Mouse (Mus musculus) liver, adult 2 months (tissue): ENCODE data around the gene Mip. TPM values are rescaled to one million over a fixed set of nuclear protein-coding genes. Genes with fewer than 3 reads are reported as not detected.
A peak's percentile ranks its signal among the peaks of the same experiment; 100 is the strongest.

Source experiments
- DNase-seq: peaks from one replicate; pipeline ENCODE4 v3.0.0-alpha.2; 2011; ENCODE audit warnings: low read depth, low spot score; ENCODE audit errors: extremely low read depth
- H3K27ac ChIP-seq: fragments of 200-500 bp; replicated peaks from 2 replicates; pipeline ENCODE4 v1.5.1; 2012; ENCODE audit warnings: low read depth, mild to moderate bottlenecking, control low read depth, inconsistent platforms, low read length; ENCODE audit not compliant: insufficient read depth
- H3K27me3 ChIP-seq: fragments of 200-500 bp; 2 replicates; pipeline ENCODE4 v1.6.1; 2012; ENCODE audit warnings: mild to moderate bottlenecking, moderate library complexity, low read length, inconsistent platforms; ENCODE audit not compliant: control insufficient read depth, insufficient read depth
- H3K36me3 ChIP-seq: fragments of 200-500 bp; 2 replicates; pipeline ENCODE4 v1.6.1; 2012; ENCODE audit warnings: low read length, inconsistent platforms; ENCODE audit not compliant: control insufficient read depth, insufficient read depth
- H3K4me1 ChIP-seq: fragments of 200-500 bp; 2 replicates; pipeline ENCODE4 v1.6.1; 2011; ENCODE audit warnings: low read length; ENCODE audit not compliant: control insufficient read depth, insufficient read depth
- H3K4me3 ChIP-seq: fragments of 200-500 bp; 2 replicates; pipeline ENCODE4 v1.5.1; 2011; ENCODE audit warnings: low read depth, mild to moderate bottlenecking, control low read depth, low read length, moderate library complexity; ENCODE audit not compliant: insufficient read depth
- H3K79me2 ChIP-seq: fragments of 200-500 bp; 2 replicates; pipeline ENCODE4 v1.6.1; 2012; ENCODE audit warnings: inconsistent platforms, mild to moderate bottlenecking, low read length, moderate library complexity; ENCODE audit not compliant: control insufficient read depth, insufficient read depth
- H3K9ac ChIP-seq: fragments of 200-500 bp; 2 replicates; pipeline ENCODE4 v1.6.1; 2012; ENCODE audit warnings: low read depth, mild to moderate bottlenecking, control low read depth, inconsistent platforms, low read length
- CTCF ChIP-seq: fragments of 200-500 bp; IDR thresholded peaks from 2 replicates; pipeline ENCODE4 v1.5.1; 2011; ENCODE audit warnings: low read depth, low read length, control low read depth
- POLR2A ChIP-seq: fragments of 200-500 bp; IDR thresholded peaks from 2 replicates; pipeline ENCODE4 v1.6.1; 2011; ENCODE audit warnings: low read length, control low read depth; ENCODE audit not compliant: insufficient read depth; ENCODE audit errors: extremely low read depth
- WGBS: fragments of 180-500 bp; shearing (Covaris S2); methylation state at CpG from one replicate; pipeline ENCODE4 v1.1.7; 2018; 5-methylcytosine and 5-hydroxymethylcytosine counted together
- polyA plus RNA-seq: library from polyadenylated mRNA; depleted of rRNA; stranded (reverse); fragments of >200 nt; gene quantifications from 2 replicates; pipeline ENCODE4 v1.2.3, GENCODE M21; 2012
- total RNA-seq: library from RNA; depleted of rRNA; stranded (reverse); fragments of >200 nt; gene quantifications from 2 replicates; pipeline ENCODE4 v1.2.3, GENCODE M21; 2014

Gene Mip
- total and polyA plus RNA-seq, 2 experiments = not detected

- H3K36me3 ChIP-seq = no peaks in the 10 kb centered on the region
- H3K9ac ChIP-seq = peak within 1 kb of the TSS; percentile 93
- peaks cover 4% of the 10 kb centered on the region for H3K4me1 ChIP-seq
- DNase-seq = peak; percentile 92
- WGBS = under 1% methylated on average over 46 of the region's 46 CpGs
- peak within 1 kb of the TSS; percentile 88 for H3K27ac ChIP-seq
- peak within 1 kb of the TSS; percentile 88 for H3K4me3 ChIP-seq
- peaks cover 5% of the 10 kb centered on the region; the same call in 1 of the 2 replicates for H3K79me2 ChIP-seq
- H3K27me3 ChIP-seq = no peaks in the 10 kb centered on the region
- TF ChIP-seq CTCF (no peak), POLR2A (peak; percentile 80; the same call in 1 of the 2 replicates)
Observed at GRCm38 (mm10) chr10:128194024-128194550, 31.6 kb upstream of the Mip start, which contains the start of gene Gls2. Gene Gls2 (plus strand): TSS chr10:128194457.

GRCm38 (mm10) chr10:128194551-128195461 is 30.8 kb upstream of the Mip start:
- peak; percentile 55 for TF ChIP-seq POLR2A
- no peak for TF ChIP-seq CTCF
- Histone ChIP-seq H3K4me1 (peaks cover 6% of the 10 kb centered on the region), H3K79me2 (peaks cover 5% of the 10 kb centered on the region; the same call in 1 of the 2 replicates), H3K27me3 (no peaks in the 10 kb centered on the region), H3K9ac (peak overlapping the region; percentile 93), H3K36me3 (no peaks in the 10 kb centered on the region), H3K4me3 (peak overlapping the region; percentile 88), H3K27ac (peak overlapping the region; percentile 88)
- peak; percentile 44 for DNase-seq
- WGBS = 2% methylated on average over 69 of the region's 79 CpGs

DNA sequence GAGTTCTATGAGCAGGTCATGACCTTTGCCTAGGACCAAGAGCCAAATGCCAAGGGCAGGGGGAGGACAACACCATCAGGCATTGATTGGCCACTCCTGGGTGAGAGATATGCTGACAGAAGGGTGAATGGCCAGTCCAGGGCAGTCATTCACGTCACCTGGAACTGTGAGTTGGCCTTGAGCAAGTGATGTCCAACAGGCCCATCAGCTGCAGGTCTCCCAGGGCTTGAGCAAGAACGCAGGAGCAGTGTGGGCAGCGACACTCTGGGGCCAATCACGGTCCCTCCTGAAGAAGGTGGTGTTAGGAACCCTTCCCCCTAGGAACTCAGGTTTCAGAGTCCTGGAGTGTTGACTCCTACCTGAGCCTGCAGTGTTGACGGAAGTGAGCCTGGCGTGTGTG is 23.8 kb upstream of the Mip start:
- WGBS = 14% methylated on average over 6 of the region's 6 CpGs
- H3K27me3 ChIP-seq = no peaks in the 10 kb centered on the region
- peak overlapping the region; percentile 84 for H3K27ac ChIP-seq
- no peaks in the 10 kb centered on the region; the same call in 1 of the 2 replicates for H3K79me2 ChIP-seq
- no peak overlapping the region for H3K4me3 ChIP-seq
- DNase-seq = peak; percentile 100
- H3K4me1 ChIP-seq = peaks cover 35% of the 10 kb centered on the region
- TF ChIP-seq POLR2A (0 out of 2 replicates have a peak, but pooled peaks have one; percentile 7), CTCF (no peak)
- no peak overlapping the region for H3K9ac ChIP-seq
- H3K36me3 ChIP-seq = peaks cover 21% of the 10 kb centered on the region; the same call in 1 of the 2 replicates

- Histone ChIP-seq H3K4me3 (no peak overlapping the region), H3K9ac (peak overlapping the region; percentile 39; the same call in 1 of the 2 replicates)
Observed at GRCm38 (mm10) chr10:128204941-128205340, 20.7 kb upstream of the Mip start.

DNA sequence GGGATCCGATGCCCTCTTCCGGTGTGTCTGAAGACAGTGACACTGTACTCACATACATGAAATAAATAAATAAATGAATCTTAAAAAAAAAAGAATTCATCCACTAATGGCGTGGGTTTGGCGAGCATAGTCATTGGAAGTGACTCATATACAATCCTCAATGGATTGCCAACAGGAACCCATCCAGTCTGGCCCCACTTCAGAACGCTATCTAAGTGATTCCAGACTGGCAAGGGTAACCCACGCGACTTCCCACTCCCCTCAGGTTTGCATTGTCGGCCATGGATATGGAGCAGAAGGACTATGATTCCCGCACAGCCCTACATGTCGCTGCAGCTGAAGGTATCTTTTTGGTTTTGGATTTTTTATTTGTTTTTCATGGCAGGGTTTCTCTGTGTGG is 17.3 kb upstream of the Mip start:
- 88% methylated on average over 10 of the region's 10 CpGs for WGBS
- peak overlapping the region; percentile 41 for H3K27ac ChIP-seq
- H3K4me1 ChIP-seq = peaks cover 29% of the 10 kb centered on the region
- DNase-seq = no peak
- no peak for TF ChIP-seq CTCF
- no peak for TF ChIP-seq POLR2A
- no peaks in the 10 kb centered on the region for H3K79me2 ChIP-seq
- no peaks in the 10 kb centered on the region for H3K27me3 ChIP-seq
- H3K4me3 ChIP-seq = no peak overlapping the region
- no peak overlapping the region for H3K9ac ChIP-seq
- peaks cover 42% of the 10 kb centered on the region for H3K36me3 ChIP-seq

More at GRCm38 (mm10) chr10:128204941-128205340, 20.7 kb upstream of the Mip start:
- peaks cover 28% of the 10 kb centered on the region for H3K4me1 ChIP-seq
- WGBS = 54% methylated on average over 15 of the region's 15 CpGs
- H3K27ac ChIP-seq = peak overlapping the region; percentile 66
- H3K36me3 ChIP-seq = peaks cover 41% of the 10 kb centered on the region
- DNase-seq = no peak
- H3K27me3 ChIP-seq = no peaks in the 10 kb centered on the region
- no peaks in the 10 kb centered on the region for H3K79me2 ChIP-seq
- TF ChIP-seq CTCF = no peak
- TF ChIP-seq POLR2A = no peak
